Mouse (Mus musculus) ES-Bruce4 (cell line): ENCODE measurements around the gene Mpnd. TPM values are rescaled to one million over a fixed set of nuclear protein-coding genes. Genes with fewer than 3 reads are reported as not detected.

Source experiments
- H3K27ac ChIP-seq: 2 replicates; pipeline ENCODE4 v1.5.1; 2012; ENCODE audit warnings: low read length, inconsistent platforms; ENCODE audit not compliant: insufficient read depth
- H3K27me3 ChIP-seq: 2 replicates; pipeline ENCODE4 v1.6.1; 2012; ENCODE audit warnings: mild to moderate bottlenecking, low read length, inconsistent platforms; ENCODE audit not compliant: control insufficient read depth, poor library complexity, insufficient read depth, severe bottlenecking
- H3K36me3 ChIP-seq: 2 replicates; pipeline ENCODE4 v1.6.1; 2012; ENCODE audit warnings: inconsistent platforms, mild to moderate bottlenecking, low read length, moderate library complexity; ENCODE audit not compliant: control insufficient read depth, poor library complexity, insufficient read depth, severe bottlenecking
- H3K4me1 ChIP-seq: one replicate; pipeline ENCODE4 v1.8.1; 2011; ENCODE audit warnings: low read length; ENCODE audit not compliant: control insufficient read depth, insufficient read depth
- H3K4me3 ChIP-seq: 2 replicates; pipeline ENCODE4 v1.5.1; 2011; ENCODE audit warnings: low read depth, mild to moderate bottlenecking, low read length
- H3K9ac ChIP-seq: 2 replicates; pipeline ENCODE4 v1.6.1; 2012; ENCODE audit warnings: low read depth, mild to moderate bottlenecking, inconsistent platforms; ENCODE audit not compliant: poor library complexity, severe bottlenecking
- H3K9me3 ChIP-seq: replicated peaks from 2 replicates; pipeline ENCODE4 v1.6.1; 2012; ENCODE audit warnings: mild to moderate bottlenecking, low read length, inconsistent platforms; ENCODE audit not compliant: control insufficient read depth, poor library complexity, insufficient read depth, severe bottlenecking
- CTCF ChIP-seq: IDR thresholded peaks from one replicate; pipeline ENCODE4 v1.8.1; 2011; ENCODE audit warnings: low read depth, low read length
- EP300 ChIP-seq: IDR thresholded peaks from 2 replicates; pipeline ENCODE4 v1.6.1; 2011; ENCODE audit warnings: low read depth, low read length; ENCODE audit not compliant: insufficient read depth
- POLR2A ChIP-seq: IDR thresholded peaks from one replicate; pipeline ENCODE4 v1.8.1; 2011; ENCODE audit warnings: low read length; ENCODE audit not compliant: insufficient read depth
- polyA plus RNA-seq: library from polyadenylated mRNA; stranded (reverse); fragments of >200 nt; gene quantifications from 2 replicates; pipeline ENCODE4 v1.2.4, GENCODE M21; 2011; ENCODE audit warnings: low read depth; ENCODE audit not compliant: missing spikeins, insufficient read depth, insufficient read length

Gene Mpnd
- polyA plus RNA-seq, 1 experiment = 69.3 TPM

GRCm38 (mm10) chr17:56021161-56021910 is 15.8 kb downstream of the Mpnd start:
- Histone ChIP-seq H3K36me3 (peaks cover 11% of the 10 kb centered on the region), H3K27ac (no peak overlapping the region)

GRCm38 (mm10) chr17:56022131-56022988 is 16.8 kb downstream of the Mpnd start:
- H3K4me1 ChIP-seq = no peaks in the 10 kb centered on the region
- H3K9me3 ChIP-seq = no peaks in the 10 kb centered on the region
- peaks cover 6% of the 10 kb centered on the region for H3K36me3 ChIP-seq
- H3K4me3 ChIP-seq = no peak overlapping the region
- no peak overlapping the region for H3K9ac ChIP-seq
- TF ChIP-seq POLR2A = no peak
- no peak for TF ChIP-seq CTCF
- TF ChIP-seq EP300 = no peak
- no peak overlapping the region for H3K27ac ChIP-seq
- no peaks in the 10 kb centered on the region for H3K27me3 ChIP-seq

More at GRCm38 (mm10) chr17:56021161-56021910, 15.8 kb downstream of the Mpnd start:
- no peaks in the 10 kb centered on the region for H3K4me1 ChIP-seq
- H3K4me3 ChIP-seq = no peak overlapping the region
- TF ChIP-seq EP300 (no peak), CTCF (no peak), POLR2A (no peak)
- no peak overlapping the region for H3K9ac ChIP-seq
- H3K9me3 ChIP-seq = no peaks in the 10 kb centered on the region
- no peaks in the 10 kb centered on the region for H3K27me3 ChIP-seq

DNA sequence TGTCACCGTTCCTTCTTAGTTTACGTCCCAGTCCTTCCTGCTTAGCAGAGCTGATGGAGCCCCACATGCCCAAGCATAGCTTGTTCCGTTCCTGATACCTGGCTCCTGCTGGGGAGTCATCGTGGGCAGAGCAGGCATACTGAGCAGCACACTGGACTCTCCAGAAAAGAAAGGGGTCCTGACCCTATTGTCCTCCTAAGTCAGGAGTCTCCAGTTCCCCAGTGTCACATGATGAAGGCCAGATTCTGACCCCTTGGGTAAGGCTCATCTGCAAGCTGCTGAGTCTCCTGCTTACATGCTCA is 17.4 kb downstream of the Mpnd start:
- Histone ChIP-seq H3K9me3 (no peaks in the 10 kb centered on the region), H3K9ac (no peak overlapping the region), H3K27ac (no peak overlapping the region), H3K4me1 (no peaks in the 10 kb centered on the region), H3K27me3 (no peaks in the 10 kb centered on the region), H3K36me3 (peaks cover 6% of the 10 kb centered on the region), H3K4me3 (no peak overlapping the region)
- TF ChIP-seq EP300 (no peak), CTCF (no peak), POLR2A (no peak)

GRCm38 (mm10) chr17:56023386-56023785 is 17.9 kb downstream of the Mpnd start:
- no peaks in the 10 kb centered on the region for H3K27me3 ChIP-seq
- no peak overlapping the region for H3K9ac ChIP-seq
- no peak for TF ChIP-seq EP300
- TF ChIP-seq CTCF = no peak
- no peak for TF ChIP-seq POLR2A
- H3K4me1 ChIP-seq = no peaks in the 10 kb centered on the region
- peaks cover 6% of the 10 kb centered on the region for H3K36me3 ChIP-seq
- H3K27ac ChIP-seq = no peak overlapping the region
- H3K9me3 ChIP-seq = no peaks in the 10 kb centered on the region
- no peak overlapping the region for H3K4me3 ChIP-seq

GRCm38 (mm10) chr17:56024476-56024875 is 19.0 kb downstream of the Mpnd start:
- Histone ChIP-seq H3K9ac (no peak overlapping the region), H3K4me3 (no peak overlapping the region), H3K27me3 (no peaks in the 10 kb centered on the region), H3K4me1 (no peaks in the 10 kb centered on the region), H3K36me3 (no peaks in the 10 kb centered on the region), H3K9me3 (no peaks in the 10 kb centered on the region), H3K27ac (no peak overlapping the region)
- TF ChIP-seq POLR2A = no peak
- TF ChIP-seq EP300 = no peak
- no peak for TF ChIP-seq CTCF

DNA sequence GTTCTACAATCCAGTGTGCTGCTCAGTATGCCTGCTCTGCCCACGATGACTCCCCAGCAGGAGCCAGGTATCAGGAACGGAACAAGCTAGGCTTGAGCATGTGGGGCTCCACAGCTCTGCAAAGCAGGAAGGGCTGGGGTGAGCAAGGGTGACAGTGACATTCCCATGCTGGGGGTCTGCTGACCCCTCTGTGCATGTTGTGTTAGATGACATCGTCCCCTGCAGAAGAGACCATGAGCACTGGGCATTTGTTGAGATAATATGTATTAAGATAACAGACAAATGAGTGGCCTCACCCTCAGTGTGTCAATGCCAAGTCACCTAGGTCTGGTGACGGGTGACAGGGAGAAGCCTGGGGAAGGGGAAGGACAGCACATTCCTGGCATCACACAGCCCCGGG is 19.4 kb downstream of the Mpnd start:
- no peak overlapping the region for H3K4me3 ChIP-seq
- no peak overlapping the region for H3K9ac ChIP-seq
- H3K4me1 ChIP-seq = no peaks in the 10 kb centered on the region
- no peak overlapping the region for H3K27ac ChIP-seq
- no peaks in the 10 kb centered on the region for H3K9me3 ChIP-seq
- H3K27me3 ChIP-seq = no peaks in the 10 kb centered on the region
- H3K36me3 ChIP-seq = no peaks in the 10 kb centered on the region
- no peak for TF ChIP-seq EP300
- TF ChIP-seq CTCF = no peak
- no peak for TF ChIP-seq POLR2A
